Mouse (Mus musculus): ENCODE results near the gene Ypel5.

- TF ChIP-seq ZNF384 (IDR thresholded peaks at IDR 0.05; ENCODE audit: low read depth, low read length) (no peak), CHD2 (IDR thresholded peaks at IDR 0.05; ENCODE audit: low read depth, low read length) (no peak), HCFC1 (IDR thresholded peaks at IDR 0.05; ENCODE audit: borderline replicate concordance, insufficient read depth, low read length) (no peak), ZC3H11A (IDR thresholded peaks at IDR 0.05; ENCODE audit: borderline replicate concordance, low read depth, low read length) (no peak)
Observed at GRCm38 (mm10) chr17:72844949-72845490, 8.8 kb downstream of the Ypel5 start.

All from ES-E14 (cell line).